Mouse (Mus musculus) hindlimb bud, embryonic 11.5 days (tissue): ENCODE results near the gene Fuca1.

Source experiments
- DNase-seq: peaks from one replicate; pipeline ENCODE4 v3.0.0-alpha.2; 2012; ENCODE audit warnings: low read depth, low spot score; ENCODE audit errors: extremely low spot score

The Fuca1 gene

GRCm38 (mm10) chr4:135889146-135889883 lies 31.2 kb upstream of the Fuca1 start:
- no peak for DNase-seq

GRCm38 (mm10) chr4:135889884-135890283 lies 30.7 kb upstream of the Fuca1 start:
- DNase-seq = no peak

GRCm38 (mm10) chr4:135891539-135891938 lies 29.0 kb upstream of the Fuca1 start:
- DNase-seq = no peak

DNA sequence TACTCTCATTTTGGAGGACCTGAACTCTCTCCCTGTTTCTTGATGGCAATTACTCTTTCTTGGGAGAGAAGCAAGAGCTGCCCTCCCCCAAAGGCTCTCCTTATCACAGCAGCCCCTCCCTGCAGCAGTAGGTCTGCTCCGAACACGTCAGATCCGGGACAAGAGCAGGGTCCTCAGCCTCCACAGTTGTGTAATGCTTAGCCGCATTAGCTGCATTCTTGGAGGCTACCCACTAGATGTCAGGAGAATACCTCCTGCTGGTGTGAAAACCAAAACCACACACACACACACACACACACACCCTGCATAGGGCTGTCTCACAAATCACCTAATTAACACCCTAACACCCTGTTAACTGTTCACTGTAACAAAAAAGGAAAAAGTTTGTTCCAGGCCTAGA lies 27.7 kb upstream of the Fuca1 start:
- DNase-seq = no peak

GRCm38 (mm10) chr4:135895071-135895571 lies 25.4 kb upstream of the Fuca1 start, which contains the start of gene Cnr2:
Gene Cnr2 (plus strand): TSS chr4:135895394.
- DNase-seq = no peak

- DNase-seq = no peak
Observed at GRCm38 (mm10) chr4:135896157-135896556, 24.4 kb upstream of the Fuca1 start.

- no peak for DNase-seq
Observed at GRCm38 (mm10) chr4:135898380-135899049, 22.0 kb upstream of the Fuca1 start.

GRCm38 (mm10) chr4:135899050-135899448 lies 21.5 kb upstream of the Fuca1 start:
- no peak for DNase-seq

GRCm38 (mm10) chr4:135900008-135900407 lies 20.5 kb upstream of the Fuca1 start:
- no peak for DNase-seq

- DNase-seq = no peak
Observed at GRCm38 (mm10) chr4:135902606-135903242, 17.8 kb upstream of the Fuca1 start.

DNA sequence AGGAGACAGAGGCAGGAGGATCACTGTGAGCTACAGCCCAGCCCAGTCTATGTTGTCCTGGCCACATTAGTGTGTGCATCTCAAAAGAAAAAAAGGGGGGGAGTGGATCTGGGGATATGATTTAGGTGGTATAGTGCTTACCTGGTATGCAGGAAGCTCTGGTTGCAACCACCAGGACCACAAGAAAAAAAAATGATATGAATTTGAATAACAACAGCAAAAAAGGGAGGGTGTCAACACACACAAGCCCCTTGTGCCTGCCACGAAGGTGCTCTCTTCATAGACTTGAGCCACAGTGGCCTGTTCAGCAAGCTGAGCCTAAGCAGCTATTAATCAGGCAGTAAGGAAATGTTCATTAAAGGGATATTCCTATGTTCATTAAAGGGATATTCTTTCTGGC lies 15.7 kb upstream of the Fuca1 start:
- DNase-seq = no peak

GRCm38 (mm10) chr4:135906633-135907032 lies 13.9 kb upstream of the Fuca1 start:
- no peak for DNase-seq

DNA sequence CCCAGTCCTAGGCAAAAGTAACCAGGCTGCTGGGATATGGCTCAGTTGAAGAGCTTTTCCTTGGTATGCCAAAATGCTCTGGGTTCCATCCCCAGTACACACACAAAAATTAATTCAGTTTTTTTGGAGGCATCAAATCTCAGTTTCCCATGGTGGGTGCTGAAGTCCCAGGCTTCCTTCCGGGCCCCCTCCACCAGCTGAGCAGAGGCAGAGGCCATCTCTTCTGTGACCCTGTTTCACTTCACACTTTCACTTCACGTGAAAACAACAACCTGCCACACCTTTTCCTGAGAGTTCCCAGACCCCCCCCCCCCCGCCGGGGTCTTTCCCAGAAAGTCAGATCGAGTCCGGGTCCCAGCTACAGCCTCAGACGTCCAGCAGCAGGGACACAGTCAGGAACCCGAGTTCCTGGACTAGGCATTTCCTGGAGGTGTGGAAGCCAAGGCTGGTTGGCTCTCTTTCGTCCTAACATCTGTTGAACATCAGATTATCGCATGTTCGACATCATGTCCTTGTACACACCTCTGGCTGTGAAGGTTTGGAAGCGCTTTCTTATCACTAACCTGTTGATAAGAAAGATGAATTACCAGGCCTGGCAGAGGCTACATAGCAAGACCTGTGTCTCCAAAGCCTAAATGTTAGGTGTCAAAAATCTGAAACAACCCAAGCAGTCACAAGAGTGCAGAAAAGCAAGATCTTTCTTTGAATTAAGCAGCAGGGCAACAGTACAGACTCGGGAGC lies 11.0 kb upstream of the Fuca1 start:
- no peak for DNase-seq

DNA sequence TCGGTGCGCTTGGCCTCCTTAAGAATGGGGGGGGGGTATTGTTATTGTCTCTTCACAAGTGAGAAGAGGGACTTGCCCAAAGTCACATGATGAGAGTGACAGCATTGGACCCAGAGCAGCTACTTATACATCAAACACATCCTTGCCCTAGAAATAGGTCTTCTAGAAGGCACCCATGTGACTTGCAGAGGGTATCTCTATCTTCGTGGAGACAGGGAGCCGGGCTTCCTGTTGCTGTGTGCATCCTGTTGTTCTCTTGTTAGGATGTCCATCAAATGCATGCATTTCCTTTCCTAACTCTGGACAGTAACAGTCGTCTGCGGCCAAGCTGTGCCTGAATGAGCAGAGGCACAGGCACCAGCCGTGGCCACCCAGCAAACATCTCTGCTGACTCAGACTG lies 9.0 kb upstream of the Fuca1 start:
- no peak for DNase-seq

DNA sequence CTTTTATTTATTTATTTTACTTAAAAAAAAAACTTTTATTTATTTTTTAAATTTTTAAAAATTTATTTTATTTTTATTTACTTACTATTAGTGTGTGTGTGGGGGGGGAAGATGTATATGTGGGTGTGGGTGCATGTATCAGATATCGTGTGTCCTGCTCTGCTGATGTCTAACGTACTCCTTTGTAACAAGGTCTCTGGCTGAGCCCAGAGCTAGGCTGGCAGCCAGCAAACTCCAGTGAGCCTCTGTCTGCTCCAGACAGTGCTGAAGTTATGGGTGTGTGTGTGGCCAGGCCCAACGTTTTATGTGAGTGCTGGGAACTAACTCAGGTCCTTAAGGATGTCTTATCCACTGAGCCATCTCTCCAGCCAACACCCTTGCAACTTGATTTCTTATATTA lies 8.4 kb upstream of the Fuca1 start:
- no peak for DNase-seq

- DNase-seq = no peak
Observed at GRCm38 (mm10) chr4:135912835-135913234, 7.7 kb upstream of the Fuca1 start.

GRCm38 (mm10) chr4:135913433-135913832 lies 7.1 kb upstream of the Fuca1 start:
- no peak for DNase-seq

GRCm38 (mm10) chr4:135918635-135919279 lies 1.8 kb upstream of the Fuca1 start:
- DNase-seq = no peak

GRCm38 (mm10) chr4:135919280-135919639 lies 1.3 kb upstream of the Fuca1 start:
- DNase-seq = no peak

GRCm38 (mm10) chr4:135921257-135922120 lies 954 bp downstream of the Fuca1 start:
- no peak for DNase-seq
